Mouse (Mus musculus) brain, adult 2 months (tissue): ENCODE measurements around the gene Sema6d.

Experiments used
- DNase-seq: peaks from one replicate; pipeline ENCODE4 v3.0.0; 2011; ENCODE audit warnings: low read depth, low spot score

Sema6d gene

GRCm38 (mm10) chr2:124554751-124555415 lies 465.1 kb downstream of the Sema6d start:
- DNase-seq, result no peak

GRCm38 (mm10) chr2:124556861-124557499 lies 467.2 kb downstream of the Sema6d start:
- DNase-seq, result no peak

DNA sequence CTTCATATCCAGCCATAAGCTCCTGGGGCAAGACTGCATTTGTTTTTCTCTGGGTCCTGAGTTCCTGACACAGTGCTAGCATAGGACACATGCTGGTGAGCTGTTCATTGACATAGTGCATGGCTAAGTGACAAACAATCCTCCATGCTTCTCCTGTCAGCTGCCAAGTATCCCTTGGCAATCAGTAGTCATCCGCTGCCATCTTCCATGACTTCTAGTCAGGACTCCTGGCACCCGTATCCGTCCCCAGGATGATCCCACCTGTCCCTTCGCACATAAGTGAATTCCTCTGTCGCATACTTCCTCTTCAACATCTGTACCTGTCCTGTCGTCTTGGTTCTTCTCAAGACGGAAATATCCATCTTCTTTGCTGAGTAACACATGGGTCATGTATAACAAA lies 468.3 kb downstream of the Sema6d start:
- no peak for DNase-seq

GRCm38 (mm10) chr2:124561668-124562067 lies 471.9 kb downstream of the Sema6d start:
- no peak for DNase-seq

- DNase-seq, result peak; percentile 21
These were observed 472.3 kb downstream of the Sema6d start for GRCm38 (mm10) chr2:124562091-124562490.

DNA sequence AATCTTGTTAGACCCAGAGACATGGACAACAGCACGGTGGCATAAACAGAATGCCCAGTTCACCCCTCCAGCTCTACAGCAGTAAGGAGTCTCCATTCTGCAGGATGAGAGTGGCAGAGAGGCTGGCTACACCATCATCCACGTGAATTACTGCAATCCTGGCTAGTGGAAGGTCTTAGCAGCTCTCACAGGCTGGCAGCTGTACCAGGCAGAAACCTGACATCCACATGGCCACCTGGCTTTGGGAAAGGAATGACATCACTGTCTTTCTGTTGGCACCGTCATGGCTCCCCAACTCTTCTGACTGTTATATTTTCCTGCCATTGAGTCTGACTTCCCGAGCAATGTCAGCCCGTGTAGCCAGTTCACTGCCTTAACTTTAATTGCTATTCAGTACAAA lies 474.0 kb downstream of the Sema6d start:
- DNase-seq, result peak; percentile 45

GRCm38 (mm10) chr2:124573734-124574133 lies 484.0 kb downstream of the Sema6d start:
- DNase-seq, result no peak

DNA sequence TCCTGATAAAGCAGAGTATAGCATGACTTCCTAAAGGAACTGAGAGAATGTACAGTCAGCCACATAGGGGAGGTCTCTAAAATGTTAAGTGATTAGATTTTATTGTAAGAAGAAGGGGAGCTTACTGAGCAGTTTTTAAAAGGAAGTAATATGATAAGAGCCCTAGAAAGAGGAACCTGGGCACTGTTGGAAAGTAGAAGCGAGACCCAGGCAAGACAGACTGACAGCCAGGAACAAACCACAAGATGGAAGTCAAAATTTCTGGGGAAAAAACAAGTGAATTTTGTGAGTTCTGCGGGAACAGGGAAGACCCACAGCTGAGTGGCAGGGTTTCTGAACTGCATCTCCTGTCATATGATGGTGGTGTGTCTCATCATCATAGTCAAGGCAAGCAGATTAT lies 486.3 kb downstream of the Sema6d start:
- no peak for DNase-seq

DNA sequence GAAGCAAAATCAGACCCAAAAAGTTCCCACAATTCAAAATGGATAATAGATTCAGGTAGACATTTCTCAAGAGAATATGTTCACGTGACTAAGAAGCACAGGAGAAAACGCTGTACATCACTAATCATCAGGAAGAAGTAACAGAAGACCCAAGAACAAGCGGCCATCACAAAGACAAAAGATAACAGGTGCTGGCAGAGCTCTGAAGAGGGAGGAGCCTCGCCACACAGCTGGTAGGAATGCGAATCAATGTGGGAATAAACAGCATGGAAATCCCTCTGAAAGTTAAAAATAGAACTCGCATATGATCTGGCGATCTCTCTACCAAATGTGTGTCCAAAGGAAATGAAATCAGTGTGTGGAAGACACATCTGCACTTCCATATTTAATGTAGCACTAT lies 493.8 kb downstream of the Sema6d start:
- DNase-seq, result no peak

DNA sequence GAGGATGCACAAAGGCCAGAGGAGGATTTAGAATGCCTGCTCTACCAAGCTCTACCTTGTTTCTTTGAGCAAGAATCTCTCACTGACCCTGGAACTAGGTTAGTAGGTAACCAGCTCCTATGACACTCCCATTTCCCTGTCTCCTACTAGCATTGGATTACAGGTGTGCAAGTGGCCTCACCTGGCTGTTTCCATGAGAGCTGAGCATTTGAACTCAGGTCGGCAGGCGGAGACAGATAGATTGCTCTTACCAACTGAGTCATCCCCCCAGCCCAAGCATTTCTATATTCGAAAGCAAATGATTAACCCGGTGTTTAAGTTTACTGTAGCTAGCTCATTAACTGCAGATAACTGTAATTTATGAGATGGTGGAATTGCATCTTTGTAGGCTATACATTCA lies 503.0 kb downstream of the Sema6d start:
- no peak for DNase-seq

- no peak for DNase-seq
These were observed 509.2 kb downstream of the Sema6d start for GRCm38 (mm10) chr2:124599014-124599413.

DNA sequence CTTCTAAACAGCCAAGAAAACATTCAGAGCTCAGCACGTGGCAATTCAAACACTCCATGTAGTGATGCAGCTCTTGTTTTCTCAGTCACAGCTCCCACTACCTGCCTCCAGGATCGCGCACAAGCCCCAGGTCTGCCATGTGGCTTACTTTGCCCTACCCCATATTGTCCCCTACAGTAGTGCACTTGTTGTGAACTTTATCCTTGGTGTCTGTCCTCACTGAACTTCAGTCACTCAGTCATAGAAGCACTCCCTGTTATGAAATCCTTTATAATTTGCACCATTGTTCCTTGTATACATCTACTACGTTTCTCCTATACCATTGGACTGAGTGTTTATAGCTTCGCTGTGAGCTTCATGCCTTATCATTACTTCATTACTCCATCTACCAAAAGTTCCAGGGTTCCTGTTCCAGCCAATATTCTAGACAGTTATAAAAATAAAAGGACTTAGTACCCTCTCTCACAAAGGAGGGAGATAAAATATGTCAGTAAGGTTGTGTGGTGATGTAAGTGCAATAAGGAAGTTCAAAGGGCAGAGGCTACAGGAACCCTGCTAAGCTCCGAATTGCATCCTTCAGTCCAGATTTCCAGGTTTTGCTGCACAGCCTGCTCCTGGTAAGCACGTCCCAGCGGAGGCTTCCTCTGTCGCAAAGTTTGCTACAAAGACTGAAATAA lies 512.1 kb downstream of the Sema6d start:
- DNase-seq, result no peak

GRCm38 (mm10) chr2:124602379-124602913 lies 512.7 kb downstream of the Sema6d start:
- DNase-seq, result peak; percentile 49

DNA sequence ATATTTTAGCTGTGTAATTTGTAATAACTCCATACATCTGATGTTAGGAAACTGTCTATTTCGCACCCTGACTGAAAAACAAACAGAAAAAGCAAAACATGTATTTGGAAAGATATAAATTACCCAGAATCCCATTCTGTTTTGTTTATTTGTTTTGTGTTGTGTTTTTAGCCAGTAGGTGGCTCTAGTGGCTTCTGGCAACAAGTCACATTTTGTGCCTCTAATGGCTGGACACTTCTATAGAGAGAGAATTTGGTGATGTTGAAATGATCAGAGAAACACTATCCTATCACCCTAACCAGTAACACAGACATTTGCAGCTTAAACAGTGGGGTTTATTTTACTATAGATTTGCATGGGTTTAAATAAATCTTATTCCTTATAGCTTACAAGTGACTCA lies 515.6 kb downstream of the Sema6d start:
- peak; percentile 69 for DNase-seq

GRCm38 (mm10) chr2:124607986-124608385 lies 518.2 kb downstream of the Sema6d start:
- DNase-seq, result no peak

GRCm38 (mm10) chr2:124608546-124608945 lies 518.8 kb downstream of the Sema6d start:
- peak; percentile 50 for DNase-seq

DNA sequence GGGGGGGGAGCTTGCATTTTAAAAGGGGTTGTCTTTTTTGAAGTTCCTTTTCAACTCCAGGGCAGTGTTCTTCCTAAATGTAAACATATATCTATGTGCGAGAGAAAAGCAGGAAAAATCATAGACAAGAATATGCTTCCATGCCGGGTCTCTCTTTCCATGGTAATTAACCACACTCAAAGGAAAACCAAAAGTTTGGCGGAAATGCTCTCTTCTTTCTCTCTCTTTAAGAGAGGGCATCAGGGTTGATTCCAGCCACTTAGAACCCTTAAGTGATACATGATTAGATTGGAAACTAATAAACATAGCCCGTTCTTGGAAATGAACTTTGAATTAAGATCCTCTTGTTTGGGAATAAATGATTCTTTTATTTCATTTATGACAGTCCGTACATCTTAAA lies 519.2 kb downstream of the Sema6d start:
- DNase-seq, result no peak

DNA sequence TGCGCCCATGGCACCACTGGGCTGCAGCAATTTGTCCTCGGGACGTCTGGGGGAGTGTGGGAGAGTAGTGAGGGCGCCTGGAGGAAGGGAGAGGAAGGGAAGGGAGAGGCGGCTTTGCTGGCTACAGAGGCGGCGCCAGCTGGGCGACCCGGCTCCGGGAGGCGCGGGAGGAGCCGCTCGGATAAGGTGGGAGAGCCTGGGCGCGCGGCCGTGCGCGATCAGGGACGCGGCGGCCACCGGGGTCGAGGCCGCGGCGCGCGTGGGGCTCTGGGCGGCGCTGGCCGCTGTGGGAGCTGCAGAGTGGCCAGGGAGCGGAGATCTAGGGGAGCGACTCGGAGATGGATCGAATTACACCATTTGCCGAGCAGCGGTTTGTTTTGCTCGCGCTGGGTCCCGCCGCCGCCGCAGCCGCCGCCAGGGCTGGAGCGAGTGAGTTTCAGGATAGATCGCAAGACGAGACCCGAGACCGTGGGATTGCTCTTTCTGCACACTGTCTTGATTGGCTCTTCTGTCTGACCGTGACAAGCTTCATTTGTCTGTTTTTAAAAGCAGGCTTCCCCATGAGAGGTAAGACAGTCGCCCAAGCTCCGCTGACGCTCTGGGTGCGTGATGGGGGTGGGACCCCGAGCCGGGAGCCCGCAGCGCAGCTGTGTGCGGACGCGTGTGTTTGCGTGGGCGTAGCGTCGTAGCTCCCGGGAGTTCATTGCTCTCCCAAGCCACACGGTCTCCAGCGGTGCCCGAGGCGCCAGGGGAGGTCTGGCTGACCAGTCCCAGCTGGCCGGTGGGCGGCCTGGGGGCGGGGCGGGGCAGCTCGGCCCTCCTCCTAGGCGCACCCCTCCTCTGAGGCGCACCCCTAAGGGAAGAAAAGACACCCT lies 520.2 kb downstream of the Sema6d start:
- DNase-seq, result peak; percentile 86

DNA sequence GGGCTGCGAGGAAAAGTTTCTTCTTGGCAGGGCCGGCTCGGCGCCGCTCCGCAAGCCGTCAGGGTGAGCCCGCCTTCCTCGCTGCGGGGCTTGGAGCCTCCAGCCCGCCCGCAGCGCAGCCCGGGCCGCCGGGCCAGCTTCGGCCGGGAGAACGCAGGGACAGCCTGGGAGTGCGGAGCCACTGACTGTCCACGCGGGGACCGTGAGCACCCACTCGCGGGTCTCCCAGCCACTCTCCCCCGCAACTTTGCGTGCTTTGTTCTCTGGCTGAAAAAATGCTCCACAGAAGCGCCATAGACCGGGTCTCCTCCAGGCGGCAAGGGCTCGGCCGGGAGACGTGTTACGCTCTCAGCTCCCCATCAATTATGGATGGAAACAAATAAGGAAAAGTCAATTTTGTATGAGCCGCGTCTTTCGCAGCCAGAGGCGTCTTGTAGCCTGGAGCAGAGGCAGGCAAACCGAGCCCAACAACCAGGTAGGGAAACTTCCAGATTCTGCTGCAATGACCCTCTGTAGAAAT lies 520.9 kb downstream of the Sema6d start:
- peak; percentile 49 for DNase-seq

GRCm38 (mm10) chr2:124611226-124611625 lies 521.5 kb downstream of the Sema6d start:
- DNase-seq, result no peak

- DNase-seq, result peak; percentile 73
These were observed 522.5 kb downstream of the Sema6d start for GRCm38 (mm10) chr2:124612276-124612675.
